ENCODE assay signal across 13 mouse cellular contexts in genomic region chr5:43217468-43217867, GRCm38 (mm10). TPM values are rescaled to one million over a fixed set of nuclear protein-coding genes. Genes with fewer than 3 reads are reported as not detected.
DNase-seq lines count a peak whose midpoint lies in the region; ATAC-seq and TF ChIP-seq lines count a peak whose summit lies in the region.
"Had no signal": no experiment of that assay in that cellular context is flagged by ENCODE, and none has a peak within 500 bp of the region (broad histone marks: within the 10 kb centered on the region; RNA-seq: fewer than 3 reads in every experiment).

No protein-coding gene starts in this region.

- no peak overlapping the region for H3K4me3 ChIP-seq in heart, embryonic 12.5 days
- H3K4me3 ChIP-seq in heart, adult 2 months, result no peak overlapping the region
- H3K4me3 ChIP-seq in liver, embryonic 13.5 days (replicated peaks), result no peak overlapping the region
- H3K4me3 ChIP-seq in forebrain, postnatal 0 days (ENCODE audit: low read depth, low read length), result no peak overlapping the region
- H3K4me3 ChIP-seq: megakaryocyte, embryonic 14.5 days had no signal

- H3K36me3 ChIP-seq in heart, embryonic 12.5 days, result no peaks in the 10 kb centered on the region
- H3K36me3 ChIP-seq in heart, adult 2 months (ENCODE audit: control insufficient read depth, insufficient read depth, low read length), result no peaks in the 10 kb centered on the region
- H3K36me3 ChIP-seq in liver, embryonic 13.5 days, result no peaks in the 10 kb centered on the region
- no peaks in the 10 kb centered on the region for H3K36me3 ChIP-seq in forebrain, postnatal 0 days (ENCODE audit: insufficient read depth)

- no peak for TF ChIP-seq POLR2A in heart, adult 2 months (IDR thresholded peaks at IDR 0.05; ENCODE audit: insufficient read depth, low read depth, low read length)

- no peaks in the 10 kb centered on the region for H3K27me3 ChIP-seq in heart, embryonic 12.5 days (replicated peaks)
- H3K27me3 ChIP-seq in heart, adult 2 months (ENCODE audit: control insufficient read depth, insufficient read depth, low read length), result no peaks in the 10 kb centered on the region
- no peaks in the 10 kb centered on the region for H3K27me3 ChIP-seq in liver, embryonic 13.5 days
- H3K27me3 ChIP-seq in forebrain, postnatal 0 days (ENCODE audit: insufficient read depth, low read length), result no peaks in the 10 kb centered on the region
- H3K27me3 ChIP-seq: megakaryocyte, embryonic 14.5 days had no signal

- no peaks in the 10 kb centered on the region for H3K9me3 ChIP-seq in heart, embryonic 12.5 days (replicated peaks)
- H3K9me3 ChIP-seq in liver, embryonic 13.5 days (replicated peaks), result no peaks in the 10 kb centered on the region
- H3K9me3 ChIP-seq in forebrain, postnatal 0 days (ENCODE audit: low read length), result no peaks in the 10 kb centered on the region
- H3K9me3 ChIP-seq: megakaryocyte, embryonic 14.5 days had no signal

- H3K79me2 ChIP-seq in heart, adult 2 months (replicated peaks; ENCODE audit: control insufficient read depth, insufficient read depth, low read length), result no peaks in the 10 kb centered on the region

- peaks cover 16% of the 10 kb centered on the region for H3K4me1 ChIP-seq in heart, embryonic 12.5 days (replicated peaks)
- no peaks in the 10 kb centered on the region; the same call in 1 of the 2 replicates for H3K4me1 ChIP-seq in heart, adult 2 months (ENCODE audit: control insufficient read depth, insufficient read depth, low read length)
- H3K4me1 ChIP-seq in liver, embryonic 13.5 days (replicated peaks), result peaks cover 7% of the 10 kb centered on the region; the same call in 1 of the 2 replicates
- H3K4me1 ChIP-seq in forebrain, postnatal 0 days (ENCODE audit: insufficient read depth), result no peaks in the 10 kb centered on the region

- intact Hi-C loops in heart, adult 2 months (cut with DNase I), result no loop called here

- H3K9ac ChIP-seq in heart, embryonic 12.5 days, result no peak overlapping the region
- no peak overlapping the region for H3K9ac ChIP-seq in heart, adult 2 months (ENCODE audit: low read depth, low read length)
- no peak overlapping the region for H3K9ac ChIP-seq in liver, embryonic 13.5 days
- H3K9ac ChIP-seq in forebrain, postnatal 0 days, result no peak overlapping the region

- TF ChIP-seq CTCF in heart, adult 2 months (IDR thresholded peaks at IDR 0.05), result no peak
- TF ChIP-seq CTCF in forebrain, postnatal 0 days (IDR thresholded peaks at IDR 0.05; ENCODE audit: low read depth), result no peak

- DNase-seq in heart, adult 2 months, result no peak
- DNase-seq in kidney, adult 9 months, result peak; percentile 49
- no peak for DNase-seq in liver, embryonic 13.5 days
- DNase-seq in yolk sac, embryonic 10.5 days (ENCODE audit: low spot score), result peak; percentile 88
- no peak for DNase-seq in forebrain, postnatal 0 days
- DNase-seq in lung, postnatal 4 days, result no peak
- no peak for DNase-seq in urinary bladder, postnatal 36 days (ENCODE audit: low spot score in 2 of 2)
- DNase-seq: heart, postnatal 10 days; lung, adult 2 months; right cerebral cortex, postnatal 14 days had no signal

- WGBS in heart, embryonic 12.5 days, result 50% methylated on average over 4 of the region's 4 CpGs
- WGBS in heart, adult 2 months, result 53% methylated on average over 4 of the region's 4 CpGs
- whole genome bisulfite sequencing in liver, embryonic 13.5 days (ENCODE audit: insufficient replicate concordance), result 55% methylated on average over 4 of the region's 4 CpGs
- WGBS in forebrain, postnatal 0 days, result 53% methylated on average over 4 of the region's 4 CpGs

- no peak overlapping the region for H3K4me2 ChIP-seq in heart, embryonic 12.5 days
- no peak overlapping the region for H3K4me2 ChIP-seq in liver, embryonic 13.5 days
- no peak overlapping the region for H3K4me2 ChIP-seq in forebrain, postnatal 0 days (ENCODE audit: low read depth)

- peak overlapping the region; percentile 72; the same call in 1 of the 2 replicates for H3K27ac ChIP-seq in heart, embryonic 12.5 days (ENCODE audit: poor library complexity, severe bottlenecking)
- no peak overlapping the region for H3K27ac ChIP-seq in heart, adult 2 months
- peak overlapping the region; percentile 53; the same call in 1 of the 2 replicates for H3K27ac ChIP-seq in liver, embryonic 13.5 days
- no peak overlapping the region for H3K27ac ChIP-seq in forebrain, postnatal 0 days (ENCODE audit: low read depth, low read length)
- H3K27ac ChIP-seq: hindbrain, postnatal 0 days had no signal

- ATAC-seq in heart, embryonic 12.5 days (ENCODE audit: insufficient number of reproducible peaks, low FRiP score), result no peak
- ATAC-seq in liver, embryonic 13.5 days (ENCODE audit: low read depth), result peak; percentile 69
- ATAC-seq in forebrain, postnatal 0 days, result no peak
- ATAC-seq: hindbrain, postnatal 0 days had no signal

- no peak for TF ChIP-seq EP300 in heart, adult 2 months (IDR thresholded peaks at IDR 0.05; ENCODE audit: insufficient read depth, low read depth, low read length)

RNA-seq across cellular contexts. Expression of gene Cpeb2, which starts 15.5 kb away (rescaled TPM):
- 7.5 and 8.6 TPM in 2 replicates for polyA plus RNA-seq in heart, embryonic 12.5 days (2016; fragmentation: Nextera tagmentation; extraction: Ambion mirVana)
- total RNA-seq in heart, adult 2 months (2021), result 10 to 100 TPM; 18.8 to 28.2 TPM
- polyA plus RNA-seq in heart, adult 2 months (2012; rRNA removed), result 6.5 and 12.2 TPM in 2 replicates
- polyA plus RNA-seq in liver, embryonic 13.5 days (2015; fragmentation: Nextera tagmentation; extraction: Ambion mirVana), result 0.63 and 0.69 TPM in 2 replicates
- 16.1 and 27.8 TPM in 2 replicates for total RNA-seq in forebrain, postnatal 0 days (2014; rRNA removed)
- 5.6 and 8.5 TPM in 2 replicates for polyA plus RNA-seq in forebrain, postnatal 0 days (2015; fragmentation: Nextera tagmentation; extraction: Ambion mirVana)

Comparison
In these comparisons a context has a peak if more than half of its experiments do, and no peak if none do; other contexts are left out.
1. H3K27ac ChIP-seq: peak in heart, embryonic 12.5 days (single experiment) and liver, embryonic 13.5 days (single experiment); none in heart, adult 2 months (single experiment) and forebrain, postnatal 0 days (single experiment).
2. DNase-seq: peak in kidney, adult 9 months (single experiment) and yolk sac, embryonic 10.5 days (single experiment); none in heart, adult 2 months (0 of 2), liver, embryonic 13.5 days (single experiment), forebrain, postnatal 0 days (single experiment), lung, postnatal 4 days (0 of 2) and urinary bladder, postnatal 36 days (0 of 2).